Mouse (Mus musculus): Measurements from ENCODE around the gene Farp1. TPM values are rescaled to one million over a fixed set of nuclear protein-coding genes. Genes with fewer than 3 reads are reported as not detected.

The Farp1 gene
- polyA plus RNA-seq, 1 experiment = 12.4 TPM

- 96% methylated on average over 5 of the region's 5 CpGs for WGBS
- Histone ChIP-seq H3K4me3 (ENCODE audit: low read depth, low read length) (no peak overlapping the region), H3K27me3 (ENCODE audit: control insufficient read depth, insufficient read depth, low read length) (no peaks in the 10 kb centered on the region), H3K36me3 (ENCODE audit: control insufficient read depth, insufficient read depth, low read length) (no peaks in the 10 kb centered on the region), H3K27ac (ENCODE audit: insufficient read depth, low read depth, low read length) (no peak overlapping the region), H3K4me1 (ENCODE audit: control insufficient read depth, insufficient read depth, insufficient read length, low read length) (no peaks in the 10 kb centered on the region)
- TF ChIP-seq CTCF (IDR thresholded peaks at IDR 0.05; ENCODE audit: extremely low read depth, insufficient read length, insufficient replicate concordance, low read depth, low read length) = no peak
- TF ChIP-seq POLR2A (IDR thresholded peaks at IDR 0.05; ENCODE audit: low read depth, low read length) = no peak
Measured at GRCm38 (mm10) chr14:121073093-121073866, 38.3 kb downstream of the Farp1 start.

DNA sequence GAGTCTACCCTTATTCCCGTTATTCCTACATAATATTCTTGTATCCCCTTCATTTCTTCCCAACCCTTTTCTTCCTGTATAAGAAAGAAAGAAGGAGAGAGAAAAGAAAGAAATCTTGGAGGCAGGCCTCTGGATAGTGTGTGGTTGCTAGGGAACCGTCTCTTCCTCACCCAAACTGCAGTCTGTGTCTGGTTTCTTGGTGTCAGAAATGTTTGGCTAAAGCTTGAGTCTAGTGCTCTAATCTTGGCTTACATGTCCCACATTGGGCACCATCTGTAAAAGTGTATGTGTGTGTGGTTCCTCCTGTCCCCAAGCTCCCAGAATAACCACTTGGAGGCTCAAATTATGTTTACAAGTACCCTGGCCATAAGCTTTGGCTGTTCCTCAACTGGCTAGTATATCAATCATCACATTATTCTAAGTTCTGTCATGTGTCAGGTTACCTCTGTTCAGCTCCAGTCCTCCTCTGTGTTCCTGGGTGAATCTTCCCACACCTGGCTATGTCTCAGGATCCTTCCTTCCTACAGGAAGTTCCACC is 39.3 kb downstream of the Farp1 start:
- H3K27me3 ChIP-seq (ENCODE audit: control insufficient read depth, insufficient read depth, low read length) = no peaks in the 10 kb centered on the region
- no peak overlapping the region for H3K27ac ChIP-seq (ENCODE audit: insufficient read depth, low read depth, low read length)
- no peak overlapping the region for H3K4me3 ChIP-seq (ENCODE audit: low read depth, low read length)
- no peaks in the 10 kb centered on the region for H3K4me1 ChIP-seq (ENCODE audit: control insufficient read depth, insufficient read depth, insufficient read length, low read length)
- TF ChIP-seq POLR2A (IDR thresholded peaks at IDR 0.05; ENCODE audit: low read depth, low read length) (no peak), CTCF (IDR thresholded peaks at IDR 0.05; ENCODE audit: extremely low read depth, insufficient read length, insufficient replicate concordance, low read depth, low read length) (no peak)
- 0 out of 2 replicates have a peak, but pooled peaks cover 2% of the 10 kb centered on the region for H3K36me3 ChIP-seq (ENCODE audit: control insufficient read depth, insufficient read depth, low read length)
- 87% methylated on average over 2 of the region's 2 CpGs for WGBS

DNA sequence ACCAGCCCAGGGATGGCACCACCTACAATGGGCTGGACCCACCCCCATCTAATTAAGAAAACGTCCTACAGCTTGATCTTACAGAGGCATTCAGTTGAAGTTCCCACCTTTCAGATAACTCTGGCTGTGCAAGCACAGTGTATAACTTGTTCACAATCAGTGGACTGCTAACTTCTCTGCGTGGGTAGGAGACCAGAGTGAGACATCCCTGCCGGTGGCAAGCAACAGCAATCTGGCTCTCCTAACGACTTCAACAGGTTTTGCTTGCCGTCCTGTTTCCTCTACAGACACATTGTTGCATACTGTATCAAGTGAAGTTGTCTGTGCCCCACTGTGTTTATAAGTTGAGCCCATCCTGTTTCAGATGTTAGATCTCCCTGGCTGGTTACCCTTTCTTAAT is 45.7 kb downstream of the Farp1 start:
- Histone ChIP-seq H3K4me3 (ENCODE audit: low read depth, low read length) (no peak overlapping the region), H3K27ac (ENCODE audit: insufficient read depth, low read depth, low read length) (no peak overlapping the region), H3K36me3 (ENCODE audit: control insufficient read depth, insufficient read depth, low read length) (peaks cover 11% of the 10 kb centered on the region), H3K27me3 (ENCODE audit: control insufficient read depth, insufficient read depth, low read length) (no peaks in the 10 kb centered on the region), H3K4me1 (ENCODE audit: control insufficient read depth, insufficient read depth, insufficient read length, low read length) (peaks cover 3% of the 10 kb centered on the region; the same call in 1 of the 2 replicates)
- WGBS = 84% methylated on average over 5 of the region's 5 CpGs
- TF ChIP-seq POLR2A (IDR thresholded peaks at IDR 0.05; ENCODE audit: low read depth, low read length) (no peak), CTCF (IDR thresholded peaks at IDR 0.05; ENCODE audit: extremely low read depth, insufficient read length, insufficient replicate concordance, low read depth, low read length) (no peak)

DNA sequence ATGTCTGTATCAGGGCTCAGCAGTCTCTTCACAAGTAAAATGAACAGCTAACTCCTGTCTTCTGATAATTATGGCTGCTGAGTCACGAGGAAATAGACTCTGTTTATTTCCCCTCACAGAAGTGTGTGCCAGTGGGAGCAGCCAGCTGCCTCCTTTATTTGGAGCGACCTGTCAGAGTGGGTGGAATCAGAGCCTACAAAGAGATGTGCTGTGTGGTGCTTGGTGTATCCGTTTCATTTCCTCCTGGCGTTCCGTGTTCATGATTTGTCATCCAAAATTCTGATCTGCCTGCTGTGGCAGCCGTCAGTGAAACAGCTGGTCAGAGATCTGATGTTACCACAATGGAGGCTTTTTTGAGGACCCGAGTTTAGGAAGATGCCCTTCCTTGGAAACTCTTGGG is 47.3 kb downstream of the Farp1 start:
- Histone ChIP-seq H3K27ac (ENCODE audit: insufficient read depth, low read depth, low read length) (no peak overlapping the region), H3K4me1 (ENCODE audit: control insufficient read depth, insufficient read depth, insufficient read length, low read length) (peaks cover 6% of the 10 kb centered on the region; the same call in 1 of the 2 replicates), H3K27me3 (ENCODE audit: control insufficient read depth, insufficient read depth, low read length) (no peaks in the 10 kb centered on the region), H3K36me3 (ENCODE audit: control insufficient read depth, insufficient read depth, low read length) (peaks cover 11% of the 10 kb centered on the region), H3K4me3 (ENCODE audit: low read depth, low read length) (no peak overlapping the region)
- WGBS = 13% methylated on average over 7 of the region's 7 CpGs
- no peak for TF ChIP-seq CTCF (IDR thresholded peaks at IDR 0.05; ENCODE audit: extremely low read depth, insufficient read length, insufficient replicate concordance, low read depth, low read length)
- TF ChIP-seq POLR2A (IDR thresholded peaks at IDR 0.05; ENCODE audit: low read depth, low read length) = no peak

- H3K27ac ChIP-seq (ENCODE audit: insufficient read depth, low read depth, low read length) = no peak overlapping the region
- WGBS = 65% methylated on average over 2 of the region's 2 CpGs
- no peak for TF ChIP-seq POLR2A (IDR thresholded peaks at IDR 0.05; ENCODE audit: low read depth, low read length)
- TF ChIP-seq CTCF (IDR thresholded peaks at IDR 0.05; ENCODE audit: extremely low read depth, insufficient read length, insufficient replicate concordance, low read depth, low read length) = no peak
Measured at GRCm38 (mm10) chr14:121082793-121083192, 47.8 kb downstream of the Farp1 start.

GRCm38 (mm10) chr14:121083352-121083751 is 48.4 kb downstream of the Farp1 start:
- Histone ChIP-seq H3K27ac (ENCODE audit: insufficient read depth, low read depth, low read length) (no peak overlapping the region), H3K4me3 (ENCODE audit: low read depth, low read length) (no peak overlapping the region), H3K36me3 (ENCODE audit: control insufficient read depth, insufficient read depth, low read length) (peaks cover 11% of the 10 kb centered on the region), H3K27me3 (ENCODE audit: control insufficient read depth, insufficient read depth, low read length) (no peaks in the 10 kb centered on the region), H3K4me1 (ENCODE audit: control insufficient read depth, insufficient read depth, insufficient read length, low read length) (peaks cover 9% of the 10 kb centered on the region; the same call in 1 of the 2 replicates)
- no peak for TF ChIP-seq POLR2A (IDR thresholded peaks at IDR 0.05; ENCODE audit: low read depth, low read length)
- no peak for TF ChIP-seq CTCF (IDR thresholded peaks at IDR 0.05; ENCODE audit: extremely low read depth, insufficient read length, insufficient replicate concordance, low read depth, low read length)
- WGBS = 75% methylated on average over 3 of the region's 3 CpGs

More at GRCm38 (mm10) chr14:121082793-121083192, 47.8 kb downstream of the Farp1 start:
- H3K4me1 ChIP-seq (ENCODE audit: control insufficient read depth, insufficient read depth, insufficient read length, low read length) = peaks cover 7% of the 10 kb centered on the region; the same call in 1 of the 2 replicates
- H3K27me3 ChIP-seq (ENCODE audit: control insufficient read depth, insufficient read depth, low read length) = no peaks in the 10 kb centered on the region
- H3K4me3 ChIP-seq (ENCODE audit: low read depth, low read length) = no peak overlapping the region
- peaks cover 11% of the 10 kb centered on the region for H3K36me3 ChIP-seq (ENCODE audit: control insufficient read depth, insufficient read depth, low read length)

GRCm38 (mm10) chr14:121092517-121092916 is 57.5 kb downstream of the Farp1 start:
- Histone ChIP-seq H3K4me1 (ENCODE audit: control insufficient read depth, insufficient read depth, insufficient read length, low read length) (peaks cover 32% of the 10 kb centered on the region; the same call in 1 of the 2 replicates), H3K27ac (ENCODE audit: insufficient read depth, low read depth, low read length) (peak overlapping the region; percentile 21; the same call in 1 of the 2 replicates), H3K27me3 (ENCODE audit: control insufficient read depth, insufficient read depth, low read length) (no peaks in the 10 kb centered on the region), H3K4me3 (ENCODE audit: low read depth, low read length) (no peak overlapping the region), H3K36me3 (ENCODE audit: control insufficient read depth, insufficient read depth, low read length) (no peaks in the 10 kb centered on the region)
- 38% methylated on average over 9 of the region's 9 CpGs for WGBS
- TF ChIP-seq POLR2A (IDR thresholded peaks at IDR 0.05; ENCODE audit: low read depth, low read length) (no peak), CTCF (IDR thresholded peaks at IDR 0.05; ENCODE audit: extremely low read depth, insufficient read length, insufficient replicate concordance, low read depth, low read length) (no peak)
